Mouse (Mus musculus): ENCODE measurements around the gene Reps2.

DNA sequence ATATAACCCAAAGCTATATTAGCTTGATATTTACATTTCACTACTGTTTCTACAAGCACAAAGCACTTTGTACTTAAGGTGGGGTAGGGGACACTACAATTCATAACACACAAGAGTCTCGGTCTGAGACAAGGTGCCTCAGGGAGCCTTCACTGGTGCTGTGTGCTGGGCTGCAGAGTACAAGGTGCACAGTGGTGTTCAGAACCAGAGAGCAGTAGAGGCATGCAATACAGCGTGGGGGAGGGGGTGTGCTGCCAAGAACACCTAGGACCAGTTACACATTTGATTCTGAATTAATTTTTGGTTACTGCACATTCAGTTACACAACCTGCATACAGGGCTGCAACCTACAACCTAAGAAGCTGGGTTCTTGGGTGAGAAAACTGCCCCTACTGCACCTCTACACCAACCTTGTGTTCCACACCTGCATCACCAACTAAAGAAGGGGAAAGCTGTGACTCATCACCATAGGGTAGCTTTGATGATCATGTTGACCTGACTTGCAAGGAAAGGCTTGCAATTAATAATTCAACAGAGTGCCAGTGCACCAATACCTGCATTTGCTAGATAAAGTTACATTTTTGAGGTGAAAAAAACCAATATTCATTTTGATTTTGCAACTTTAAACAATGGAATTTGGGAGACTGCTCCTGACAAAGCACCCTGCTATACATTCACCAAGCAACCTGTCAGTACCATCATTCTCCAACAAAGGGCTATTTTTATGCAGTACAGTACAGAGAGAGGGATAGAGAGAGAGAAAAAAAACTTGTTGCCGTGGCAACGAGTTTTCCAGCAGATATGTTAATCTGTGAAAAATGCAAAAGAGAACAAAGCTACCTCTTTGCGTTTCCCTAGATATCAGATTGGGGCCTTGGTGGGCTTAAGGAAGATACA lies 22.0 kb downstream of the Reps2 start:
- TF ChIP-seq USF1 (IDR thresholded peaks at IDR 0.05; ENCODE audit: low read depth) (no peak), CTCF (IDR thresholded peaks at IDR 0.05; ENCODE audit: control insufficient read depth, insufficient read depth, insufficient read length) (no peak), MAX (IDR thresholded peaks at IDR 0.05) (no peak), FOSL1 (IDR thresholded peaks at IDR 0.05; ENCODE audit: insufficient read depth, low read length, poor library complexity, severe bottlenecking) (no peak), CEBPB (IDR thresholded peaks at IDR 0.05; ENCODE audit: low read depth) (no peak), MYOG (IDR thresholded peaks at IDR 0.05; ENCODE audit: control insufficient read depth, extremely low read depth, insufficient read length) (no peak), MYOD1 (IDR thresholded peaks at IDR 0.05; ENCODE audit: control insufficient read depth, insufficient read length, low read depth) (no peak)

All from C2C12 (cell line).